Mouse (Mus musculus): ENCODE data around the gene Cyp2c37. TPM values are rescaled to one million over a fixed set of nuclear protein-coding genes. Genes with fewer than 3 reads are reported as not detected.

Cyp2c37 gene
- polyA plus RNA-seq (2012; rRNA removed) = 0.20 and 0.27 TPM in 2 replicates

DNA sequence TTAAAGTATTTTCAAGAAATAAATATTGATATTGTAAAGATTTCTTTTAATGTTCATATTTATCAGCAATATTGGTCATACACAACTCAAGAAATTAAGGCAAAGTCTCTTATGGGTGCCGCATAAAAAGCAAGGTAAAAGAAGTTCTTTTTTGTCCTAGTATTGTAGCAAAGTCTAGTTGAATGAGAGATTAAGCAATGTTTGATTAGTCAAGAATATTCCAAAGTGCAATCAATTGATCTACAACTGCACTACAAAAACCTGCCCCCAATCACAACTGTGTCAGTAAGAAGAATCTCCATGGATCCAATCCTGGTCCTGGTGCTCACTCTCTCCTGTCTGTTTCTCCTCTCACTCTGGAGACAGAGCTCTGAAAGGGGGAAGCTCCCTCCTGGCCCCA, at the start of gene Cyp2c37:
Gene Cyp2c37 (plus strand): TSS at position 285 of the 400 bp plus-strand sequence.

Other genes with a start within 250 kb of the Cyp2c37 start
- gene Cyp2c40, start 179.6 kb upstream of the Cyp2c37 start, polyA plus RNA-seq (2012; rRNA removed) = 0.16 and 0.35 TPM in 2 replicates
- gene Cyp2c69, start 105.6 kb upstream of the Cyp2c37 start, polyA plus RNA-seq (2012; rRNA removed) = 0.05 TPM in 1 of 2 replicates, not detected in the other
- not detected in 2 replicates for gene Cyp2c54, start 81.4 kb downstream of the Cyp2c37 start, polyA plus RNA-seq (2012; rRNA removed)
- gene Cyp2c50, start 97.3 kb downstream of the Cyp2c37 start, polyA plus RNA-seq (2012; rRNA removed) = 0.01 TPM in 1 of 2 replicates, not detected in the other
- 3.7 and 4.0 TPM in 2 replicates for gene Cyp2c70, start 194.9 kb downstream of the Cyp2c37 start, polyA plus RNA-seq (2012; rRNA removed)

Measured in liver, embryonic 14 days (tissue).